Mouse (Mus musculus): ENCODE results near the gene Zfp101.

DNA sequence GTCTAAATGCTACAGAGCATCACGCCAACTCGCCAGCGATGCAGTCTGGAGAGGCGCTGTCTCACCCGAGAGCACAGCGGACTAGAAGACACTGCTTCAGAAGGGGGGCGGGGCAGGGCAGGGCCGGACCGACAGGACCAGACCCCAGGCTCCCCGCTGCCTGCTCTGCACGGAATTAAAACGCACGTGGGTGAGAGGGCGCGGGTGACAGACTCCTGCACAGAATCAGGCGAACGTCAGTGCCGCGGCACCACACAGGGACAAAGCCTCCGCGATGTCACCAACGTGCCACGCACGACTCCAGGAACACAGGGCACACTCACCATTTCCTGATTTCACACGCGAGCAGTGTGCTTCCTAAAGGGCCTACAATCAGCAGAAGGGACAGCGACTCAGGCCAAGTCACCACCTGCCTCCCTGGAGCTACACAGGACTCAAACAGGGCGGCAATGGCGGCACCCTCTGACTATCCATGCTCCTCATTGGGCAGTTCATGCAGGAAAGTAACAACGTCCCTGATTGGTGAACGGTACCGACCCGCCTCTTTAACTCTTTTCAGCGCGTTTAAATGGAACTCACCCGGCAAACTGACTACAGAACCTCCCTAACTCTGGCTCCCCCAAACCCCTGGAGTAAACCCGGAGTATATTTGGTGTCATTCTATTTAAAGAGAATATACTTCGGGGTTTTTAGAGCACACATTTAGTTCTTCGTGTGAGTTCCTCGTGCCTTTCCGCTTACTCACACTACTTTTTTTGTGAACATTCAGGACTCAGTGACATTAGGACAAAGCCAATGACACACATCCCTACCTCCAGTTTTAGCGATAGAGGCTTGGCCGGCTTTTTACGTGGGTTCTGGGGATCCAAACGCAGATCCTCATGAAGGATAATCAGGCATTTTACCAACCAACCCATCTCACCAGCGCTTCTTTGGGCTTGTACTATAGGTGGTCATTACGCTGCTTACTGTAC lies 35.7 kb downstream of the Zfp101 start, which contains the start of gene Zfp81:
- no peak for TF ChIP-seq CTCF (conservative IDR thresholded peaks at IDR 0.05; ENCODE audit: low read length)
- TF ChIP-seq NANOG (IDR thresholded peaks at IDR 0.05; ENCODE audit: borderline replicate concordance, low read length), result no peak
- no peak for TF ChIP-seq POU5F1 (IDR thresholded peaks at IDR 0.05; ENCODE audit: borderline replicate concordance, low read length)

Measured in E14TG2a.4 (cell line).